Mouse (Mus musculus): ENCODE measurements around the gene Btn2a2. TPM values are rescaled to one million over a fixed set of nuclear protein-coding genes. Genes with fewer than 3 reads are reported as not detected.
A peak's percentile ranks its signal among the peaks of the same experiment; 100 is the strongest.
"Not testable (repeated sequence)": the region's sequence is repeated elsewhere in the genome, so short reads cannot be mapped to it uniquely, and the experiment has no call there.

The Btn2a2 gene
- not detected for total RNA-seq (2021)
- long read RNA-seq, experiment 1 = 0 reads
- long read RNA-seq, experiment 2 = 0 reads

DNA sequence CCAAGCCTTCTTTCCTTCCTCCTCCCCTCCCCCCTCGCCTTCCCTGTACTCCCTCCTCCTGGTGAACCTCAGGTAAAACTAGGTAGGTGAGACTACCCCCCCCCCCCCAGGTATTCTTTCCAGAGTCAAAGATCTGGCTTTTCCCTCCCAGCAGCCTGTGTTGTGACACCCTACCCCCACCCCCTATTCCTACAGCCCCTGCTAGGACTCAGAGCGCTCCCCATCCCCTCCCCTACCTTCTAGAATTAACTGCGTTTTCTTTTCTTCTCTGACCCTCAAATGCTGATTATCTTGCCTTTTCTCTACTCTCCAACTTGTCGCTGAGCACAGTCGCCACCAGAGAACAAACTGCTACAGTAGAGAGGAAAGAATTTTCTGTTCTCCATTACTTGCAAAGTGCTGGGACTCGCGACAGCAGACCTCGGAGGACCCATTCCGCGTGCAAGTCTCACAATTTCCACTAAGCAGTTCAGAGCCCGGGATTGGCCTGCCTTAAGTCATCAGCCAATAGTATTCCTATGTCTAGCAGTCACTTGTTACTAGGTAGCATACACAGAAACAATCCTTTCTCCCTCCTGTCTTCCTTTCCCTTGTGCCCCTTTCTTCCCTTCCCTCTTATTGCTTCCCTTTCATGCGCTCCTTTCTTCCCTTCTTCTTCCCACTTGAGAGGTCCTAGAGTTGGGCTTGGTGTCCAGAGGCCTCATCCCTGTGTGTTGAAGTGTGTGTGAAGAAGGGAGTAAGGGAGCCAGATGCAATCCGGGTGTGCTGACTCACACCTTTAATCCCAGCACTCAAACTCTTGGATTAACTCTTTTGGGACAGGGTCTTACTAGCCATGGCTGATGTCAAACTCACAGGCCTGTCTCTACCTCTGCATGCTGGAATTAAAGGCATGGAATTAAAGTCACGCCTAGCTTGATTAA, at the start of gene Btn2a2:
Btn2a2 (minus strand) TSS at position 458 of the 923 bp plus-strand sequence.
- intact Hi-C loops (cut with DNase I; ENCODE audit: low total_unique reads) = no loop called here

GRCm38 (mm10) chr13:23538249-23538648, 49.6 kb upstream of the Btn2a2 start:
- DNase-seq = no peak
- intact Hi-C loops (cut with DNase I; ENCODE audit: low total_unique reads) = no loop called here

More for the DNA sequence above, at the start of gene Btn2a2:
- peak; percentile 58 for DNase-seq

- no peak for DNase-seq
- intact Hi-C loops (cut with DNase I; ENCODE audit: low total_unique reads) = no loop called here
Measured at GRCm38 (mm10) chr13:23537006-23537710, 48.5 kb upstream of the Btn2a2 start.

- DNase-seq = no peak
- intact Hi-C loops (cut with DNase I; ENCODE audit: low total_unique reads) = no loop called here
Measured at GRCm38 (mm10) chr13:23536076-23536822, 47.6 kb upstream of the Btn2a2 start.

- intact Hi-C loops (cut with DNase I; ENCODE audit: low total_unique reads) = not testable (repeated sequence)
- DNase-seq = peak; percentile 76
Measured at GRCm38 (mm10) chr13:23535137-23536075, 46.7 kb upstream of the Btn2a2 start, which contains the start of gene Hist1h3g. Gene Hist1h3g (plus strand): TSS chr13:23535422.

DNA sequence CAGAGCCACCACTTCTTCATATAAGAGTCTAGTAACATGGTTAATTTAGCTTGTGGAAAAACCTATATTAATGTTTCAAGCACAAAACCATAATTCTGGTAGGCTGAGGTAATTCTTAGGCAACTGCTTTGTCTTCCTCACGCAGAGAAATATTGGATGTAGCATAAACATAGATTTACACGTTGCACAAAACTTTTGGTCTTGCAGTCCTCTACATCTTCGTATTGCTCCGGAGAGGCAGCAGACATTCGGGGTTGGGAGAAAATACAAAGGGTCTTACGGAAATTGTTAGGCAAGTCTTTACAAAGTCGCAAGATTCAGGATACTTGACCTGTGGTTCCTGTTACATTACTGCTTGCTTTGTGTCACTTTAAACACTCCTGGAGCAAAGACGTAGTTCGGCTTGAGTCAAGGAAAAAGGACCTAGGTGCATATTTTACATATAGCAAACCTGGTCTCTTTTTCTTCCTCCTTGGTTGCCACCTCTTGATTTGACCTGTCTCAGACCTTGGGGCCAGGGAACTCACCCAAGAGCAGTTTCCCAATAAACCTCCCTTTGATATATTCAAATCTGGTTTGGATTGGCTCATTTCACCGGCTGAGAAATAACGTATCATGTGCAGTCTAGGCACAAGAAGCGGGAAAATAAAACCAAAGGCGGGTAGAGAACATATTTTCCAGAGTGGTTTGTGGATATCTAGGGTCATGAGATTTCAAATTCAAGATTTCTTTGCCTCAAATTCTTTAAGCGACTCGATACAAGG, 45.9 kb upstream of the Btn2a2 start:
- DNase-seq = no peak
- intact Hi-C loops (cut with DNase I; ENCODE audit: low total_unique reads) = no loop called here

DNA sequence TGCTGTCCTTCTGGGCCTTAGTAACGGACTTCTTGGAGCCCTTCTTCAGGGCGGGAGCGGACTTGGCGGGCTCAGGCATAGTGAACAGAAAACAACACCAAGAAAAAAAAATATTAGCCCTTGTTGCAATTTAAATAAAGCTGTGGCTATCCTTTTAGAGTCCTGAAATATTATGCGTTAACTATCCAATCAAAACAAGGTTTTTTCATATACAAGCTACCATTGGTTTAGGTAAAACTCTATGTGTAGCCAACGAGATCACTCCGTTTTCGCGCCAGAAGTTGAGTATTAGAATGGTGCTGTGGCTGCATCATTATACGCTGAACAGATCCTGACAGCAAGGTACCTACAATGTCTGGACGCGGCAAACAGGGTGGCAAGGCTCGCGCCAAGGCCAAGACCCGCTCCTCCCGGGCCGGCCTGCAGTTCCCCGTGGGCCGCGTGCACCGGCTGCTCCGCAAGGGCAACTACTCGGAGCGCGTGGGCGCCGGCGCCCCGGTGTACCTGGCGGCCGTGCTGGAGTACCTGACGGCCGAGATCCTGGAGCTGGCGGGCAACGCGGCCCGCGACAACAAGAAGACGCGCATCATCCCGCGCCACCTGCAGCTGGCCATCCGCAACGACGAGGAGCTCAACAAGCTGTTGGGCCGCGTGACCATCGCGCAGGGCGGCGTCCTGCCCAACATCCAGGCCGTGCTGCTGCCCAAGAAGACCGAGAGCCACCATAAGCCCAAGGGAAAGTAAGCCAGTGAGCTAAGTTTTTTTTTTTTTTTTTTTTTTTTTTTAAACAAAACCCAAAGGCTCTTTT, 45.1 kb upstream of the Btn2a2 start, which contains the start of gene Hist1h2af:
Hist1h2af (plus strand) TSS at position 347 of the 808 bp plus-strand sequence.
- intact Hi-C loops (cut with DNase I; ENCODE audit: low total_unique reads) = not testable (repeated sequence)
- peak; percentile 36 for DNase-seq

- no peak for DNase-seq
- intact Hi-C loops (cut with DNase I; ENCODE audit: low total_unique reads) = no loop called here
Measured at GRCm38 (mm10) chr13:23532262-23533075, 43.8 kb upstream of the Btn2a2 start.

DNA sequence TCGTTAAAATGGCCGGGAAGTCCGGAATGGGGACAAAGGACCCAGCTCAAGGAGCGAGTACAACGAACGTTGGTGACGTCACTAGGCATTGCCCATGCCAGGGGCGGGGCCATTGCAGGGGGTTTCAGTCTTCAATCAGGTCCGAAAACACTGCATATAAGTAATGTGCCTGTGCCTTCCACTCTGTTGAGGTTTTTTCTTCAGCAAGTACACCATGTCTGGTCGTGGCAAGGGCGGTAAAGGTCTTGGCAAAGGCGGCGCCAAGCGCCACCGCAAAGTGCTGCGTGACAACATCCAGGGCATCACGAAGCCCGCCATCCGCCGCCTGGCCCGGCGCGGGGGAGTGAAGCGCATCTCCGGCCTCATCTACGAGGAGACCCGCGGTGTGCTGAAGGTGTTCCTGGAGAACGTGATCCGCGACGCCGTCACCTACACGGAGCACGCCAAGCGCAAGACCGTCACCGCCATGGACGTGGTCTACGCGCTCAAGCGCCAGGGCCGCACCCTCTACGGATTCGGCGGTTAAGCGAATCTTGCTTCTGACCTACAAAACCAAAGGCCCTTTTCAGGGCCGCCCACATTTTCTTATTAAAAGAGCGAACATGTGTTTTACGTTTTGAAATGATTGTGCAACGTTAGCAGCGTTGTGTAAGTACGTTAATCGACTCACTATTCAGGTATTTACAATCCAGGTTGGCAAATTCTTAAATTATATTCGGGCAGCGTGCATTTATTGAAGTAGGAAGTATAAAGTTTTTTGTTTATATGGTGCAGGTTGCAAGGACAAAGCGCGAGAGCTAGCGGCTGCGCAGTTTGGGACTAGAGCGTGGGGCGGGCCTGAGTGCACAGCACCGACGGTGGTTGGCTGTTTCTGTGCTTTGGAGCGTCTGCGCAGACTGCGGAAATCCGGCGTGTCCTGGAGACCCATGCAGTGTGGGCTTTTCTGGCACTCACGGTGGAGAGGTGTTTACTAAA, 42.5 kb upstream of the Btn2a2 start, which contains the start of gene Hist1h4h:
Hist1h4h (plus strand) TSS at position 150 of the 975 bp plus-strand sequence.
- intact Hi-C loops (cut with DNase I; ENCODE audit: low total_unique reads) = no loop called here
- peak; percentile 91 for DNase-seq

DNA sequence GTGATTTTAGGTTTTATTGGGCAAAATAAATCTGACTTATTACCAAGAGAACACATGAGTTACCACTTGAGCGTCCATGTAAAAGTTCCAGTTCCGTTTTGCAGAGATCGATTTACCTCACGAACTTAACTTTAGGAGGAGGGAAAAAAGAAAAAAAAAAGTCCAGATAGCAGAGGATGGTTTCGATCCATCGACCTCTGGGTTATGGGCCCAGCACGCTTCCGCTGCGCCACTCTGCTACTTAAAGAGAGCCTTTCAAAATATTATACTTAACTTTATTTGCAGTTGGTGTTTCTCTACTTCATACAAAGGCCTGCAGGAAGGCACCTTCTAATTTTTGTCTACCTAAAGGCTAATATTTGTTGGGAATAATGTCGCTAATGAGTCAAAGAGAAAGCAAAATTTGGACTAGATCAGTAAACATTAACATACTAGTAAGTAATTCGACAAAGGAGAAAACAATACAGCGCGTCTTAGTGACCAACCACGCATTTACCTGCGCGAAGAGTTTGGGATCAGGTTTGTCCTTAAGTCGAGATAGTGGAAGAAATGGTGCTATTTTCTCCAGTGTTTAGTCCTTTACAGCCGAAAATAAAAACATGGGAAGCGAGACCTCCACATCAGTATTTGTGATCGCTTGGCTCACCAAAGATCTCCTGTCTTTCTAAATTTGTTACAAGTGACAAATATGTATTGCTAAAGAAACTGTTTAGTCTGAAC, 41.7 kb upstream of the Btn2a2 start:
- intact Hi-C loops (cut with DNase I; ENCODE audit: low total_unique reads) = no loop called here
- peak; percentile 28 for DNase-seq

GRCm38 (mm10) chr13:23529480-23530165, 41.0 kb upstream of the Btn2a2 start:
- intact Hi-C loops (cut with DNase I; ENCODE audit: low total_unique reads) = loop anchor here (10.0 kb wide), 1 partner anchor 1505 kb away; no protein-coding TSS in a partner anchor
- no peak for DNase-seq

DNA sequence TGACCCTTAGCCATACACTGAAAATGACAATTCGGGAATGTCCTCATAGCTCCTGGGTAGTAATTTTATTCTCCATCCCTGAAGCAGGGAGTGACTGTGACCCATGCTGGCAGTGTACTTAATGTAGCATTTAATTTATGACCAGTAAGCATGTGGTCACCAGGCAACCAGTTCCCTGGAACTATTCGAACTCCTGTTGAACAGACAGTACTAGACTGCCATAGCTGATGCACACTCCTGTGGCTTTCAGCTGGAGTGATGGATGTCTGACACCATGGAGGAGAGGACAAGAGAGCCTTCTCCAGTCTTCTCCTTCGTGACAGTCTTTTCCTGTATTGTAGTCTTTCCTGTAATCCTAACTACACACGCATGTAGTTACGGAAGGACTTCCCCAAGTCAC, 40.3 kb upstream of the Btn2a2 start:
- DNase-seq = no peak
- intact Hi-C loops (cut with DNase I; ENCODE audit: low total_unique reads) = loop anchor here (10.0 kb wide), 1 partner anchor 1504 kb away; no protein-coding TSS in a partner anchor

- peak; percentile 81 for DNase-seq
- intact Hi-C loops (cut with DNase I; ENCODE audit: low total_unique reads) = loop anchor here (10.0 kb wide), 1 partner anchor 1502 kb away; no protein-coding TSS in a partner anchor
Measured at GRCm38 (mm10) chr13:23526312-23526711, 37.7 kb upstream of the Btn2a2 start.
